Mouse (Mus musculus): ENCODE results near the gene Pfkfb4. TPM values are rescaled to one million over a fixed set of nuclear protein-coding genes. Genes with fewer than 3 reads are reported as not detected.
A peak's percentile ranks its signal among the peaks of the same experiment; 100 is the strongest.

Gene Pfkfb4
- total RNA-seq, 2 experiments from 2014 or later, result 7.6 to 13.7 TPM

DNA sequence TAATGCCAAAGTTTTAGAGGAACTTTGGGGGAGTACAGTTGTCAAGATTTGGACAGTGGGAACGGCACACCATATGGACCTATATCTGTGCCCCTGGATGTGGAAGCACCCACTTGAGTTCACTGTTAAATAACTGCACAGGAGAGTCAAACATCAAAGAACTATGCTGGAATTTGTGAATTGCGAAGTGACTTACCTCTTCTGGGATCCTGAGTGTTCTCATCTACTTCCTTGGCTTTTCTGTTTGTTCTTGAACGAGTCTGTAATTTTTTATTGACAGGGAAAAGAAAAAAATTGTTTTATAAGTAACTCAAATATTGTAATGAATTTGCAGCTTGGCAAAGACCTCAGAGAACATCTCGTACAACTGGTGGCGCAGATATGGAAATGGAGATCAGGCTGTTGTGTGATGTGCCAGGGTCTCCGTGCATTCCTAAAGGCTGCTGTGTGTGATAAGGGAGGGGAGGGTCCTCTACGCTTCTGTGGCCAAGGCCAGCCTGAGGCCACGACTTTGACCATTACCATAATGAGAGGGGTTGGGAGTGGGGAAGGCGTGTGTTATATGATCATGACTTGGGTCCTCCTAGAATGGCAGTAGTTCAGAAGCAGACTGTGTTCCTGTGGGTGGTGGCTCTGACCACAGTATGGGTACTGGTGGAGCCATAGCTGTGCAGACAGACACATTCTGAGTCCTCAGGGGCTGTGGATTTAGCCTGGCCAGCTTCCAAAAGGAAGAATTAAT lies 1.2 kb downstream of the Pfkfb4 start:
- no peak for DNase-seq (ENCODE audit: low spot score in 2 of 2)

DNA sequence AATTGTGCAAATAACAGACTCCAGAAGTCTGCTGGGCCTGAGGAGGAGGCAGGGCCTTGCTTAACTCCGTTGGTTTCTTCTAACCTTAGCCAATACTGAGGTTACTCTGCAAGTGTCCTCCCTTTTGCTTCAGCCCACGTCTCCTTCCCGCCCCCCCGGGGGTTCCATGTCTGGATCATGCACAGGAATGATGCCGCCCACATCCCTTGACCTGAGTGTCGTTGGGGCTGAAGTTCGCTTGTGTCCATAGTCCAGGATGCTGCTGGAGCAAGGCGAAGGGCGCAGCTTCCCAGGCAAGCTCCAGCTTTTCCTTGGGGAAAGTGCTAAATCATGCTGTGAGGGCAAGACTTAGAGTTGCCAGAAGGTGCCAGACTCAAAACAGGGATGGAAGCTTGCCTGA lies 4.8 kb downstream of the Pfkfb4 start:
- no peak for DNase-seq (ENCODE audit: low spot score in 2 of 2)

DNA sequence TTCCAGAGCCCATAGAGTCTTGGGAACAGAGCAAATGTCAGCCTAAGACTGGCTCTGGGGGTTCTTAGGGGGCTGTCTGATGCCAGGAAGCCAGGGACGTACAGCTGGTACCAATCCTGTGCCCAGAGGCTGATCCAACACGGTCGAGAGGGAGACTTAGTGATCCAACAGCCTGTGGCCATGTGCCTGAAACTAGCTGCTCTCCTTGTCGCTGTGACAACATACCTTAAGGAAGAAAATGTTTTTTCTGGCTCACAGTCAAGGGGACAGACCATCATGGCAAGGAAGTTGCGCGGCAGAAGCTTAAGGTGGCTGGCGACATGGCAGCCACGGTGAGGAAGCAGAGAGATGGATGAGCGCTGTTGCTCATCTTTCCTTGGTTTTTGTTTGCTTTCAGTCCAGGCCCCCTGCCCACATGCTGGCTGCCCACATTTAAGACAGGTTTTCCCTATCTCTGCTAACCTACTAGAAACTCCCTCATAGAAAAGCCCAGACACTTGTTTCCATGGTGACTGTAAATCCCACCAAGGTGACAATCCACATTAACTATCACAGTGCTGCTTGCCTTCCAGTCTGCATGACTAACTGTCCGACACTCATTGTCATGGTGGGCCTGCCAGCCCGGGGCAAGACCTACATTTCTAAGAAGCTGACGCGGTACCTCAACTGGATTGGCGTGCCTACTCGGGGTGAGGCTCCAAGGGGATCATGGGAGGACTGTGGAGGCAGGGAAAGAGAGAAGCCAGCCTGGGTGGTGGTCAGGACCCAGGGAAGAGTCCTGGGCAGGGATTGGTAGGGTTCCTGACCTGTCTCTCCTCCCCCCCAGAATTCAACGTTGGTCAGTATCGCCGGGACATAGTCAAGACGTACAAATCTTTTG lies 6.9 kb downstream of the Pfkfb4 start:
- no peak for DNase-seq (ENCODE audit: low spot score in 2 of 2)

DNA sequence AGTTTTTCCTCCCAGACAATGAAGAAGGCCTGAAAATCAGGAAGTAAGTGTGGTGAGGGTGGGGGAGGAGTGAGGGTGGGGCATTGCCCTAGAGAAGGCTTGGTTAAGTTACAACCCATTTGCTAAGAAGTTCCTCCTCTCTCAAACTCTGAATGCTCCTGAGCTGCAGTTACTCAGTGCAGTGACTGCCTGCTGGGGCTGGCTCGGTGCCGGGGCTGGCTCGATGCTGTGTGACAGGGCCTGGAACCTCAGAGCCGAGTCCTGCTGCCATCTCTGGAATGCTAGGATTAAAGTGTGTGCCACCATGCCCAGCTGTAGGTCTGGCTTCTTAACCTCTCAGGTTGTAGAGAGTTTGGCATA lies 7.6 kb downstream of the Pfkfb4 start:
- no peak for DNase-seq (ENCODE audit: low spot score in 2 of 2)

DNA sequence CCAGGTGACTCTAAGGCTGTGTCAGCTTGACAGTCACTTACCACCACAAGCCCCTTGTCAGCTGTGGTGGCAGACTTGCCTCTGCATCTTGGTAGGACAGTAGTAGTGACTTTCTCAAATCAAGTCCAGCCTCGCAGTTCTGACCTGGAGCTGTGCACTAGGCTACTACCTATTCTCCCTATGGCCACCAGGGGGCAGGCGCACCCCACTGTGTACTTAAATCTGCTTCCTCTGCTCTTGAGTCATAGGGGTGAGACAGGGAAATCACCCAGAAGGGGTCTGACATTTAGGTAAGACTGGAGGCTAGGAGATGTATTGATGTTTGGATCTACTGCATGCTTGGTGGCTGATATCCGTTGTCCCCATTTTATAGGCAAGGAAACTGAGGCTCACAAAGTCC lies 9.1 kb downstream of the Pfkfb4 start:
- peak; percentile 60 to 64 for DNase-seq (ENCODE audit: low spot score in 2 of 2)

DNA sequence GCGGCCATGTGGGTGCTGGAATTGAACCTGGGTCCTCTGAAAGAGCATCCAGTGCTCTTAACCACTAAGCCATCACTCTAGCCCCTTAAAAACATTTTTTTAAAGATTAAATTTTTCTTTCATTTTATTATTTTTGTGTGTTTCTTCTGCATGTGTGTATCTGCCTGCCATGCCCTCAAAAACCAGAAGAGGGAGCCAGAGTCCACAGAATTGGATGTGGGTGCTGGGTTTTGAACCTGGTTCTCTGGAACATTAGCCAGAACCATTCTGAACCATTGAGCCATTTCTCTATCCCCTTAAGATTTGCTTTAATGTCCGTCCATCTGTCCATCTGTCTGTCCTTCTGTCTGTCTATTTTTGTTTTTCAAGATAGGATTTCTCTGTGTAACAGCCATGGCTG lies 11.6 kb downstream of the Pfkfb4 start:
- DNase-seq (ENCODE audit: low spot score in 2 of 2), result peak; percentile 41 to 58

DNA sequence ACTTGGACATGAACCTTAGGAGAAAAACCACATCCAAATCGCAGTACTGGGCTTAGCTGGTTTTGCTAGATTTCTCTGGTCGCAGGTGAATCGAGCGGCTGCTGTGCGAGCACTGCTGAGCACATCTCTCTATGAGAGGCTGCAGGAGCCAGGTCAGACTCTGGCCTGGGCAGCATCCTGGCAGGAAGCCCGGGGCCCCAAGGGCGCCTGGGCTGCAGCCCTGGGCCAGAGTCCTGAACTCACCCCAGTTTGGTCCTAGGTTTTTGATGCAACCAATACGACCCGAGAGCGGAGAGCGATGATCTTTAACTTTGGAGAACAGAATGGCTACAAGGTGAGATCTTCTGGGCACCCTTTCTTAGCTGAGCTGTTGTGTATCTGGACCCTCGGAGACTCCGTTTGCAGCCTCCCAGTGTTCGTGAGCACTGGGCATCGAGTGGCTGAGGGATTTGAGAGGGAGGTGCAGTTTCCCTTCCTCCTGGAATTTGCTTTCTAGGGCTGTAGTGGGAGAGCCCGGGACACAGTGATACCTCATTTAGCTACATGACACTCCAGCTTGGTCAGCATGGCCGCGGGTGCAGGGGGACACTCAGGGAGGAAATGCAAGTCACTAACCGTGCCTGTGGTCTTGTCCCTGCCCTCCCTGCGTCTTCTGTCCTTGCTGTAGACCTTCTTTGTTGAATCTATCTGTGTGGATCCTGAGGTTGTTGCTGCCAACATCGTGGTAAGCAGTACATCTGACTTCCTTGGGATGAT lies 15.6 kb downstream of the Pfkfb4 start:
- DNase-seq (ENCODE audit: low spot score in 2 of 2), result no peak

DNA sequence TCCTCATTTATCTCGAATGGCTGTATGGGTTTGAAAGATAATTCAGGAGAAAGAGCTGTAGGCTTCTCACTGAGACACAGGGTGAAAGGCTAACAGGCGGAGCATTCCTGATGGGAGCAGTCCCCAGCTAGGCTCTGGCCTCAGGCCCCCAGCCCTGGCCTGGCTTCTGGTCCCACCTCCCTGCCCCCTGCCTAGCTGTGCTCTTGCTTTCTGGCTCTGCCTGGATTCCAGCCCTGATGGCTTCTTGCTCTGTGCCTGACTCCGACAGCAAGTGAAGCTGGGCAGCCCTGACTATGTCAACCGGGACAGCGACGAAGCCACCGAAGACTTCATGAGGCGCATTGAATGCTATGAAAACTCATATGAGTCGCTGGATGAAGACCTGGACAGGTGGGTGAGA lies 16.5 kb downstream of the Pfkfb4 start:
- no peak for DNase-seq (ENCODE audit: low spot score in 2 of 2)

DNA sequence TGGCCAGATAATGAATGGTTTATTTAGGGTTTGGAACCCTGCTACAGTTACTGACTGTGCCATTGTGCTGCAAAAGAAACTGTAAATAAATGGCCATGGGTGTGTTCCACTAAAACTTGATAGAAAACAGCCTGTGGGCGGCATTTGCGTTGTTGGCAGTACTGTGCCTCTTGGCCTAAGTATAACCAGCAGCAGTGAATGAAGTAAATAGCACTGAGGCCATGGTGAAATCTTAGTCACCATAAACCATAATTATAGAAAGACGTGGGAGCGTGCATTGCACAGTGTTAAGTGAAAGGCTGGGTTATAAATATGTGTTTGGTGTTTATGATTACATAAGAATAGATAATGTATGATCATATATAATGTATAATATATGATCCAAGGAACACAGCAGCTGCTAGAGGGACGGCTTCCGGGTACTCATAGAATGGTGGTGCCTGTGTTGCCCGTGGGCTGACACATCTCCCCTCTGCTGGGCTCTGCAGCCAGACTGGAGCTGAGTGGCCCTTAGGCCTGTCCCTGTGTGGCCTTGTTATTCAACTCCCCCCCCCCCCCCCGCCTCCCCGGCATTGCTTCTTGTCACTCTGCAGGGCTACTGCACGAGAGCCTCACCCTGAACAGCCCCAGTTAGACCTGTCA lies 17.5 kb downstream of the Pfkfb4 start:
- DNase-seq (ENCODE audit: low spot score in 2 of 2), result no peak

DNA sequence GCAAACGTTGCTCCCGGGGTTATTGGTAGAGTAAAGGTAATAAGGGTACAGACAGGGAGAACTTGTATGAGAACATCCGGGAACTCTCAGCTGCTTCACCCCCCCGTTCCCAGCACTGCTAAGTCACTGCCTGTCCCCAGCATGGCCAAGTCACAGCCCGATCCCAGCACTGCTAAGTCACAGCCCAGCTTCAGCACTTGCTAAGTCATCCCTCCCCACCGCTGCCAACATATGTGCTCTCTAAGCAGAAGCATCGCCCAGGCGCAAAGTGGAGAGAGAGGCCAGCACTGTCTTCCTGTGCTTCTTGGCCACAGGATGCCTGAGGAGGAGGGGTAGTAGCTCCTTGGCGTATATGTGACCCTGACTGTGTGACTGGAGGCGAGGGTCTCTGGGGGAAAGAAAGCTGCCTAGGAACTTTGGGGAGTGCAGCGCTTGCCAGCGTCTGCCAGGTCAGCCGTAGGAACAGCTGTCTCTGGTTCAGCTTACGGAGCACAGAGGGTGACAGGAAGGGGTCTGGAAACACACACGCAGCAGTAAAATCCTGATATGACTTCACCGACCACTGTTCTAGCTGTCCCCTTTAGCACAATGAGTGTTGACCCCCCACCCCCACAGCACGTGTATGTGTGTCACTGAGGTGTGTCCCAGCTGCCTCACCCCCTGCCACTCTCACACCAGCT lies 18.2 kb downstream of the Pfkfb4 start:
- no peak for DNase-seq (ENCODE audit: low spot score in 2 of 2)

DNA sequence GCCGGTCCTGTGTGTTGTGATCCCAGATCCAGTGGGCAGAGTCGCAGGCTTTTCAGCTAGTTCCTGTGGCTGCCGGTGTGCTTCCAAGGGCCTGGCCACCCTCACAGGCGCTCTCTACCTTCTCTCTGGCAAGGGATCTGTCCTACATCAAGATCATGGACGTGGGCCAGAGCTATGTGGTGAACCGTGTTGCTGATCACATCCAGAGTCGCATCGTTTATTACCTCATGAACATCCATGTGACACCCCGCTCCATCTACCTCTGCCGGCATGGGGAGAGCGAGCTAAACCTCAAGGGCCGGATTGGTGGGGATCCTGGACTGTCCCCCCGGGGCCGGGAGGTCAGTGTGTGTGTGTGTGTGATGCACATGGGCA lies 18.7 kb downstream of the Pfkfb4 start:
- DNase-seq (ENCODE audit: low spot score in 2 of 2), result no peak

DNA sequence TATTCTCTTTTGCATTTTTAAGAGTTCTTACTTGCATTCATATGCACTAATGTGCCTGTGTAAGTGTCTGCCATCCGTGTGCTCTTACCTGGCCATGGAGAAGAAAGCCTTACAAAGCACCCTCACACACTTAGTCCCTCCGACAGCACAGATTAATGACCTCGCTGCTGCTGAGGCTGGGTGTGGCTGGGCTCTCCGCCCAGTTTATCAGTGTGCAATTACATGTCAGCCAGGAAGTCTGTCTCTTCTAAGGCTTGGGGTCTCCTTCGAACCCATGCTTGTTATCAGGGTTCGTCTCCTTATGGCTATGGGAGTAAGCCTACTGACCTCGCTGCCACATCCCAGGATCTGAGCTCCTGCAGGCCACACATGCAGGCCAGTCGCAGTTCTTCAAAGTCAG lies 23.8 kb downstream of the Pfkfb4 start:
- no peak for DNase-seq (ENCODE audit: low spot score in 2 of 2)

DNA sequence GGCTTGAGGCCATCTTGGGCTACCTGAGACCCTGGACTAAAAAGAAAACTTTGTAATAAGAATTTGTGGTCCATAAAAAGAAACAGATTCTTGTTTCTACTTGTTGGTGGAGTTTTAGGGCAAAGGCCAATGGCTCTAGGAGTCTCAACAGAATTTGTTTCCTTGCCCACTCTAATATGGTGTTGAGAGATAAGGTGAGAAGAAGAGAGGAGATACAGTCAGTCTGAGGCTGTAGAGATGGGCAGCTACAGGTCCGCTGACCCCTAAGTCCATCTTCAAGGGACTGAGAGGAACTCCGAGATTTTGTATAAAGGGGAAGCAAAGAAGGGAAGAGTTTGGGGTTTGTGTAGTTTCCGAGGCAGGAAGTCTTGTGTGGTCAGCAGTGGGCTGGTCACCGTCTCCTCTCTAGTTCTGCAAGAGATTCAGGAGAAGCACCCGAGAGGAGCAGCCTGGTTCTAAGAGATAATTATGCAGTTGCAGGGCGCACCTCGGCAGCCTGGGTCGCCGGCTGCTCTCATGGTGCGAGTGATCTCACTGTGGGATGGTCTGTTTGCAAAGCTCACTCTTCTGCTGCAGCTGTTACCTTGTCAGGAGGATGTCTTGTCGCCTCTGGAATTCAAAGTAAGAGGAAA lies 25.5 kb downstream of the Pfkfb4 start:
- no peak for DNase-seq (ENCODE audit: low spot score in 2 of 2)

DNA sequence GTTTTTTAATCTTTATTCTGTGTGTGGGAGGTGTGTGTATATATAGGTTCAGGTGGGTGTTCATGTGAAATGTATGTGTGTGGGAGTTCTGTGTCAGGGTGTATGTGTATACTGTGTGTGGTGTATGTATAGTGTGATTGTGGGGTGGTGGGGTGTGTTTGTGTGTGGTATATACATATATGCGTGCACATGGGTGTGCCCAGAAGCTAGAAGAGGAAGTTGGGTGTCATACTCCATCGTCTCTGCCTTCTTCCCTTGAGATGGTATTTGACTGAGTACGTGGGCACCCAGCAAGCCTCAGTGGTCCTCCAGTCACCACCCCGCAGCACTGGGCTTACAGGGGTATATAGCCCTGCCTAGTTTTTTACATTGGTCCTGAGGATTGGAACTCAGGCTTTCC lies 29.9 kb downstream of the Pfkfb4 start:
- DNase-seq (ENCODE audit: low spot score in 2 of 2), result no peak

DNA sequence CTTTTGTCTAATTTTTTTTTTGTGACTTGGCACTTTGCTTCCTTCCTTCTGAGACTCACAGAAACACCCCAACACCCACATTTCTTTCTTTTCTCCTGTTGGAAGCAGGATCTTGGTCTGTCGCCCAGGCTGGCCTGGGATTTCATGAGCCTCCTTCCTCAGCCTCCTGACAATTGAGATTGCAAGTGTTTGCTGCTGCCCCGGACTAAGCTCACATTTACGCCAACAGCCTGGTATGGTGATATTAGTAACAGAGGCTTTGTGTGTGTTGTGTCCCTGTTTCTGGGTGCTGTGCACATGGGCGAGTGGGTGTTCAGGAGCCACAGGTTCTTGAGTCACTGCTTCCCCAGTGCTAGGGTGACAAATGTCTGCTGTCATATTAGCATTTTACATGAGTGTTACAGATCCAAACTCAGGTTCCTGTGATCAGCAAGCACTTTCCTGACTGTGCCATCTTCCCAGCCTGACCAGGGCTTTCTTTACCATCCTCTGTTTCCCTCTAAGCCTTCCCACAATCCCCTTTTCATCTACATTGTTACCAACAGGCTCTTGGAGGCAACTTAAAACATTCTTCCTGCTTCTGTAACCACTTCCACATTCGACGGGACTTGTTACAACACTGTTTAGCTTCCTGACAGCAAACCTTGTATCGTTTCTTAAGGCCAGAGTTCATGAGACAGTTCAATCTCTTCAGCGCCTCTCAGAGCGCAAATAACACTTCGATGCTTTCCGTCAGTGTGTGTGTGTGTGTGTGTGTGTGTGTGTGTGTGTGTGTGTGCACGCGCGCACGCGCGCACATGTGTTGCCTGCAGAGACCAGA lies 31.5 kb downstream of the Pfkfb4 start:
- DNase-seq (ENCODE audit: low spot score in 2 of 2), result no peak

DNA sequence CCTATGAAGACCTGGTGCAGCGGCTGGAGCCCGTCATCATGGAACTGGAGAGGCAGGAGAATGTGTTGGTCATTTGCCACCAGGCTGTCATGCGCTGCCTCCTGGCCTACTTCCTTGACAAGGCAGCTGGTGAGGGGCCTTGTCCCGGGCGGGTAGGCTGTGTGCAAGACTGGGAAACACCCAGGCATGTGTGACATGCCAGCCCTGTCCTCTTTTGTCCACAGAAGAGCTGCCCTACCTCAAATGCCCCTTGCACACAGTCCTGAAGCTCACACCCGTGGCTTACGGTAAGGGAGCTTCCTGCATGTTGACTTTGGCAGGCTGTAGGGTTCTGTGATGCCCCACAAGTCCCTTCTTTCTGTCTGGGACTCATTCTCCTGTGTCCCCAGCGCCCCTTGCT lies 35.9 kb downstream of the Pfkfb4 start:
- no peak for DNase-seq (ENCODE audit: low spot score in 2 of 2)

DNA sequence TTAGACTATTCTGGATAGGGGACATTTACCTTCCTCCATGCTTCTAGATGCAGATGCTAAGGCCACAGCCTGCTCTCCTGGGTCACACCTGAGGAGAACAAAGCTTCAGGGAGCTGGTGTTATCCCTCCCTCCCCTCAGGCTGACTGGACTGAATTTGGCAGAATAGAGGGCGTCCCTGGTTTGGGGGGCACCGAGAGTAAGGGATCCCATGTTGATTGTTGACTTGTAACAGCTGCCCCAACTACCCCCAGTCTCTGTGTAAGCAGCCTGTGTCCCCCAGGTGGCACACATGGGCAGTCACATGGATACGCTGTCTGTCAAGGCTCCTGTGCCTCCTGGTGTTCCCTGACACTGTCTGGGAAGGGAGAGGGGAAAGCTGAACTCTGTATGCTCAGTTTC lies 36.8 kb downstream of the Pfkfb4 start:
- DNase-seq (ENCODE audit: low spot score in 2 of 2), result no peak

DNA sequence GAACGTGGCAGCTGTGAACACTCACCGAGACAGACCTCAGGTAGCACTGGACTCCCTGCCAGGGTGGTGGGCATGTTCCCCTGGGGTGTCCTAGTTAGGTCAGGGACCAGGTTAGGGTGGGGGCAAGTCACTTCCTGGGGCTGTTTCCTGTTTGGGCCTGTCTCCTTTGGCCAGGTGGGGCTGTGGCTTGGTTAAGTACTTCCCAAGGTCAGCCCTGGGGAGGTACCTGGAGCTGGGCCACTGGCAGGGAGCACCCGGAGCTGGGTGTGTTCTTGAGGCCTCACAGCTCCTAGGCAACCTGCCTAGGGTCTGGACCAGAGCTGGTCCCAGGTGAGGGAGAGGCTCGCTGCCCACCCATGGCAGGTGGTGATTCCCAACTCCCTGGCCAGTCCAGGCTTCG lies 37.3 kb downstream of the Pfkfb4 start:
- DNase-seq (ENCODE audit: low spot score in 2 of 2), result no peak

DNA sequence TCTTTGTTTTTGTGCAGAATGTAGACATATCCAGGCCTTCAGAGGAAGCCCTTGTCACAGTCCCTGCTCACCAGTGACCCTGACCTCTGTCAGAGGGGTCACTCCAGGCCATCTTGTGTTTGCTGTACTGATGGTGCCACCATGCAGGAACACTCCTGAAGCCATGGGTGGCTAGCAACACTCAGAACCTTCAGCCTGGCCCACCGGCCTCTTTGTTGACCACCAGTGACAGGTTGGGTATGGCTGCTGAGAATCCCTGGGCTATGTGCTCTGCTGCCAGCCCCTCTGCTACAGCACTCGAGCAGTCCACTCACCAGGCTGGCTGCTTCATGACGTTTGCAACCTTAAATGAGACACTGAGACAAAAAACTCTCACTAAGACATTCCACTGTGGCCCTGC lies 38.7 kb downstream of the Pfkfb4 start:
- no peak for DNase-seq (ENCODE audit: low spot score in 2 of 2)

DNA sequence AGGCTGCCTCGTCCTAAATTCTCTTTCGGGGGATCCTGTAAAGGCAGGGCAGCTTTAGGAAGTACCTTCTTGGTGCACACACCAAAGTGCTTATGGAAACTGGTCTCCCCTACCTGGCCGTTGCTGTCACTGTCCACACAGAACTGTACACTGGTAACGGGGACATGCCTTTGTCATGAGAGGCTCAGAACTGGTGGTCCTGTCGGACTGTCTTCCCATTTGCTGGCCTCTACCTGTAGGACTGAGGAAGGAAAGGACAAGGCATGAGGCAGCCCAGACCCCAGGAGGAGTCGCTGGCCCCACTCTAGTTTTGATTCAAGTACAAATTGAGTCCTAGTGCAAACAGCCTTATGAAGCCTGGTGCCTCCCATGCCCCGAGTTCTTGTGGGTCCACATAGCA lies 39.4 kb downstream of the Pfkfb4 start:
- no peak for DNase-seq (ENCODE audit: low spot score in 2 of 2)

Measured in adrenal gland, adult 18-20 months (tissue).